Mouse (Mus musculus): ENCODE measurements around the gene Hoxa13. TPM values are rescaled to one million over a fixed set of nuclear protein-coding genes. Genes with fewer than 3 reads are reported as not detected.

The Hoxa13 gene
- polyA plus RNA-seq, 1 experiment from 2014 or later: not detected

GRCm38 (mm10) chr6:52274576-52274975 lies 13.9 kb upstream of the Hoxa13 start:
- no peak overlapping the region for H3K4me3 ChIP-seq (ENCODE audit: low read depth, low read length)
- H3K4me2 ChIP-seq (replicated peaks; ENCODE audit: low read depth, low read length): no peak overlapping the region
- H3K9me3 ChIP-seq (ENCODE audit: control insufficient read depth, low read length): no peaks in the 10 kb centered on the region
- ATAC-seq (ENCODE audit: low FRiP score) (no peak), DNase-seq (ENCODE audit: low spot score) (no peak)
- H3K27ac ChIP-seq (ENCODE audit: low read depth, low read length): no peak overlapping the region
- H3K9ac ChIP-seq (ENCODE audit: low read depth, low read length): no peak overlapping the region
- H3K4me1 ChIP-seq (replicated peaks; ENCODE audit: control insufficient read depth, insufficient read depth, low read length): no peaks in the 10 kb centered on the region
- WGBS: 1% methylated on average over 11 of the region's 11 CpGs
- H3K27me3 ChIP-seq (ENCODE audit: control insufficient read depth, insufficient read depth, low read length): peaks cover 81% of the 10 kb centered on the region
- H3K36me3 ChIP-seq (ENCODE audit: control insufficient read depth, insufficient read depth, low read length): no peaks in the 10 kb centered on the region

DNA sequence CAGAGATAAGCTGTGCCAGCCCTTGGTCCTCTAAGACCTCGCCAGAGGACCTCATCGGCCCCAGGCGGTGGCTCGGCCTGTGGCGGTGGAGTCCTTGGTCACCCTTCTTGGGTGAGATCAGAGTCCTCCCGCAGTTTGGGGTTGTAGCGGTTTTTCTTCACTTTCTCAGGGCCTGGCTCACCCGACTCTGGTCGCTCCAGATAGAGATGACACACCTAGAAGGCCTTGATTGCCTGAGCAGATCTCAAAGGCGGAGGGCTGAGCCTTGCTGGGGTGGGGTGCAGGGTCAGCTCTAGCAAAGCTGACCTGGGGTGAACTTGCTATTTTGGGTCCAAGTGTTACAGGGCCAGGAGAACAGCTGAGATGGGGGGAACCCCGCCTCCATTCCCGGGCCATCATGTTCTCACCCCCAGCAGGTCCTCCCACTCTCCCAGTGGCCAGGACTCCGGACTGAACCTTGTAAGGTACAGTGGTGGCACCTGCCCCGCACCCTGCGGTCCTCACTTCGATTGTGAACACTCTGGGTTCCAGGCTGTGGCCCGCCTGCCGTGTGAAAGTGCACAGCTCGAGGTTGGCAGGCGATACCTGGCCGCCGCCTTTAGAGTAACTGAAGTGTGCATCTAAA lies 13.1 kb upstream of the Hoxa13 start:
- ATAC-seq (ENCODE audit: low FRiP score) (no peak), DNase-seq (ENCODE audit: low spot score) (peak; percentile 55)
- Histone ChIP-seq H3K27me3 (ENCODE audit: control insufficient read depth, insufficient read depth, low read length) (peaks cover 89% of the 10 kb centered on the region), H3K4me1 (replicated peaks; ENCODE audit: control insufficient read depth, insufficient read depth, low read length) (no peaks in the 10 kb centered on the region), H3K4me3 (ENCODE audit: low read depth, low read length) (no peak overlapping the region), H3K27ac (ENCODE audit: low read depth, low read length) (no peak overlapping the region), H3K9ac (ENCODE audit: low read depth, low read length) (no peak overlapping the region), H3K36me3 (ENCODE audit: control insufficient read depth, insufficient read depth, low read length) (no peaks in the 10 kb centered on the region), H3K9me3 (ENCODE audit: control insufficient read depth, low read length) (no peaks in the 10 kb centered on the region), H3K4me2 (replicated peaks; ENCODE audit: low read depth, low read length) (no peak overlapping the region)
- WGBS: under 1% methylated on average over 22 of the region's 22 CpGs

GRCm38 (mm10) chr6:52272766-52273655 lies 12.3 kb upstream of the Hoxa13 start:
- no peak overlapping the region for H3K27ac ChIP-seq (ENCODE audit: low read depth, low read length)
- WGBS: 2% methylated on average over 22 of the region's 22 CpGs
- no peak overlapping the region for H3K4me3 ChIP-seq (ENCODE audit: low read depth, low read length)
- ATAC-seq (ENCODE audit: low FRiP score): no peak
- H3K4me1 ChIP-seq (replicated peaks; ENCODE audit: control insufficient read depth, insufficient read depth, low read length): no peaks in the 10 kb centered on the region
- no peak overlapping the region for H3K4me2 ChIP-seq (replicated peaks; ENCODE audit: low read depth, low read length)
- no peak overlapping the region for H3K9ac ChIP-seq (ENCODE audit: low read depth, low read length)
- peaks cover 95% of the 10 kb centered on the region for H3K27me3 ChIP-seq (ENCODE audit: control insufficient read depth, insufficient read depth, low read length)
- DNase-seq (ENCODE audit: low spot score): peak; percentile 53
- no peaks in the 10 kb centered on the region for H3K9me3 ChIP-seq (ENCODE audit: control insufficient read depth, low read length)
- no peaks in the 10 kb centered on the region for H3K36me3 ChIP-seq (ENCODE audit: control insufficient read depth, insufficient read depth, low read length)

GRCm38 (mm10) chr6:52270494-52271480 lies 10.1 kb upstream of the Hoxa13 start:
- Histone ChIP-seq H3K4me2 (replicated peaks; ENCODE audit: low read depth, low read length) (no peak overlapping the region), H3K9ac (ENCODE audit: low read depth, low read length) (no peak overlapping the region), H3K4me3 (ENCODE audit: low read depth, low read length) (no peak overlapping the region), H3K4me1 (replicated peaks; ENCODE audit: control insufficient read depth, insufficient read depth, low read length) (no peaks in the 10 kb centered on the region), H3K36me3 (ENCODE audit: control insufficient read depth, insufficient read depth, low read length) (no peaks in the 10 kb centered on the region), H3K27ac (ENCODE audit: low read depth, low read length) (no peak overlapping the region), H3K27me3 (ENCODE audit: control insufficient read depth, insufficient read depth, low read length) (peaks cover 93% of the 10 kb centered on the region), H3K9me3 (ENCODE audit: control insufficient read depth, low read length) (no peaks in the 10 kb centered on the region)
- 5% methylated on average over 23 of the region's 23 CpGs for WGBS
- DNase-seq (ENCODE audit: low spot score) (peak; percentile 84), ATAC-seq (ENCODE audit: low FRiP score) (no peak)

- Histone ChIP-seq H3K4me2 (replicated peaks; ENCODE audit: low read depth, low read length) (no peak overlapping the region), H3K9ac (ENCODE audit: low read depth, low read length) (no peak overlapping the region), H3K9me3 (ENCODE audit: control insufficient read depth, low read length) (no peaks in the 10 kb centered on the region), H3K27me3 (ENCODE audit: control insufficient read depth, insufficient read depth, low read length) (peaks cover 93% of the 10 kb centered on the region), H3K27ac (ENCODE audit: low read depth, low read length) (no peak overlapping the region), H3K4me1 (replicated peaks; ENCODE audit: control insufficient read depth, insufficient read depth, low read length) (no peaks in the 10 kb centered on the region), H3K4me3 (ENCODE audit: low read depth, low read length) (no peak overlapping the region), H3K36me3 (ENCODE audit: control insufficient read depth, insufficient read depth, low read length) (no peaks in the 10 kb centered on the region)
- DNase-seq (ENCODE audit: low spot score): peak; percentile 45
- ATAC-seq (ENCODE audit: low FRiP score): no peak
- 2% methylated on average over 3 of the region's 3 CpGs for WGBS
Measured at GRCm38 (mm10) chr6:52268756-52269155, 8.1 kb upstream of the Hoxa13 start.

GRCm38 (mm10) chr6:52268341-52268740 lies 7.7 kb upstream of the Hoxa13 start:
- H3K27ac ChIP-seq (ENCODE audit: low read depth, low read length): no peak overlapping the region
- H3K36me3 ChIP-seq (ENCODE audit: control insufficient read depth, insufficient read depth, low read length): no peaks in the 10 kb centered on the region
- DNase-seq (ENCODE audit: low spot score) (peak; percentile 43), ATAC-seq (ENCODE audit: low FRiP score) (no peak)
- H3K27me3 ChIP-seq (ENCODE audit: control insufficient read depth, insufficient read depth, low read length): peaks cover 94% of the 10 kb centered on the region
- no peaks in the 10 kb centered on the region for H3K4me1 ChIP-seq (replicated peaks; ENCODE audit: control insufficient read depth, insufficient read depth, low read length)
- no peaks in the 10 kb centered on the region for H3K9me3 ChIP-seq (ENCODE audit: control insufficient read depth, low read length)
- WGBS: 1% methylated on average over 7 of the region's 7 CpGs
- H3K9ac ChIP-seq (ENCODE audit: low read depth, low read length): no peak overlapping the region
- no peak overlapping the region for H3K4me2 ChIP-seq (replicated peaks; ENCODE audit: low read depth, low read length)
- H3K4me3 ChIP-seq (ENCODE audit: low read depth, low read length): no peak overlapping the region

DNA sequence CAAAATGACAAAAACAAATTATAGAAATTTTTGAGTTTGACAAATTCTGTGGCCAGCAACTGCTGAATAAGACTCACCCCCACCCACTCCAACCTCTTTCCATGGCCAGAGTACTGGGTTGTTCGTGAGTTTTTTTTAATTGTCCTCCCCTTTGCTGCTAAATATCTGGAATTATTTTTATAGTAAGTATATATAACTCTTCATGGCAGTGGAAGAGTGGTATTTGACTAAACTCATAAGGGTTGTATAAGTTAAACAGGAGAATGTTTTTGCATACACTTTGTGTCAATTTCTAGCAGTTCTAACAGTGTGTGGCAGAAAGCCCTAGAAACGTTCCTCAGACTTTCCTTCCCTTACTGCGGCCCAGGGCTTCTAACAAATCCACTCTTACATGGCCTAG lies 7.0 kb upstream of the Hoxa13 start:
- DNase-seq (ENCODE audit: low spot score): no peak
- ATAC-seq (ENCODE audit: low FRiP score): no peak
- Histone ChIP-seq H3K27me3 (ENCODE audit: control insufficient read depth, insufficient read depth, low read length) (peaks cover 95% of the 10 kb centered on the region), H3K9ac (ENCODE audit: low read depth, low read length) (no peak overlapping the region), H3K36me3 (ENCODE audit: control insufficient read depth, insufficient read depth, low read length) (no peaks in the 10 kb centered on the region), H3K9me3 (ENCODE audit: control insufficient read depth, low read length) (no peaks in the 10 kb centered on the region), H3K27ac (ENCODE audit: low read depth, low read length) (no peak overlapping the region), H3K4me3 (ENCODE audit: low read depth, low read length) (no peak overlapping the region), H3K4me1 (replicated peaks; ENCODE audit: control insufficient read depth, insufficient read depth, low read length) (no peaks in the 10 kb centered on the region), H3K4me2 (replicated peaks; ENCODE audit: low read depth, low read length) (no peak overlapping the region)
- 3% methylated on average over 3 of the region's 3 CpGs for WGBS

DNA sequence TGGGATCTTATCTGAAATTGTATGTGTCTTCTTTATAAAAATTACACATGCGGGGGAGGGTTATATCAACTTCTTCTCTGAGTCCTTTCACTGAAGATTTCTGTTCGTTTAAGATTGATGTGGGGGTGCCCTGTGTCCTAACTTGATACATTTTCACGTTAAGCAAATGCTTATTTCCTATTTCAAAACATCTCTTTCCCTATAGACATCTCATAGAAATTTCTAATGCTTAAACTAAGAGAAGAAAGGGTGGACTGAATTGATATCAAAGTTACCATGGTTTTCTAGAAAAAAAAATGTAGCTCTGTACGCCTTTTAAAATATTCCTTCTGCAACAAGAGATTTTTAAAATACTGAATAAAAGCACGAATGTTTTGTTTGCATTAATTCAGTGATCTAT lies 6.5 kb upstream of the Hoxa13 start:
- peak; percentile 37 for DNase-seq (ENCODE audit: low spot score)
- Histone ChIP-seq H3K4me1 (replicated peaks; ENCODE audit: control insufficient read depth, insufficient read depth, low read length) (no peaks in the 10 kb centered on the region), H3K9me3 (ENCODE audit: control insufficient read depth, low read length) (no peaks in the 10 kb centered on the region), H3K27me3 (ENCODE audit: control insufficient read depth, insufficient read depth, low read length) (peaks cover 95% of the 10 kb centered on the region), H3K36me3 (ENCODE audit: control insufficient read depth, insufficient read depth, low read length) (no peaks in the 10 kb centered on the region), H3K9ac (ENCODE audit: low read depth, low read length) (no peak overlapping the region), H3K27ac (ENCODE audit: low read depth, low read length) (no peak overlapping the region), H3K4me2 (replicated peaks; ENCODE audit: low read depth, low read length) (no peak overlapping the region), H3K4me3 (ENCODE audit: low read depth, low read length) (no peak overlapping the region)
- WGBS: 18% methylated on average over 5 of the region's 5 CpGs
- ATAC-seq (ENCODE audit: low FRiP score): no peak

Data from hindbrain, embryonic 11.5 days (tissue).